Mouse (Mus musculus) ES-Bruce4 (cell line): ENCODE results near the gene Lbhd2.

Experiments used
- CTCF ChIP-seq: IDR thresholded peaks from one replicate; pipeline ENCODE4 v1.8.1; 2011; ENCODE audit warnings: low read depth, low read length
- EP300 ChIP-seq: IDR thresholded peaks from 2 replicates; pipeline ENCODE4 v1.6.1; 2011; ENCODE audit warnings: low read depth, low read length; ENCODE audit not compliant: insufficient read depth

GRCm38 (mm10) chr12:111373411-111373810 is 33.2 kb upstream of the Lbhd2 start:
- TF ChIP-seq EP300 (no peak), CTCF (no peak)
